Mouse (Mus musculus): ENCODE data around the gene Rad51b. TPM values are rescaled to one million over a fixed set of nuclear protein-coding genes. Genes with fewer than 3 reads are reported as not detected.
A peak's percentile ranks its signal among the peaks of the same experiment; 100 is the strongest.

Gene Rad51b
- polyA plus RNA-seq, 1 experiment from 2014 or later: 8.9 TPM

GRCm38 (mm10) chr12:79592206-79592605 lies 295.1 kb downstream of the Rad51b start:
- no peak overlapping the region for H3K27ac ChIP-seq (ENCODE audit: low read length)
- H3K36me3 ChIP-seq (ENCODE audit: insufficient read depth, low read length): no peaks in the 10 kb centered on the region
- H3K9me3 ChIP-seq (ENCODE audit: low read length): no peaks in the 10 kb centered on the region
- no peaks in the 10 kb centered on the region for H3K27me3 ChIP-seq (ENCODE audit: insufficient read depth, low read length)
- no peak for ATAC-seq (ENCODE audit: low FRiP score, low TSS enrichment)
- no peak overlapping the region for H3K9ac ChIP-seq (replicated peaks; ENCODE audit: low read length)
- no peak overlapping the region for H3K4me2 ChIP-seq (replicated peaks; ENCODE audit: low read depth, low read length)
- H3K4me1 ChIP-seq (ENCODE audit: insufficient read depth, low read length): 0 out of 2 replicates have a peak, but pooled peaks cover 4% of the 10 kb centered on the region
- WGBS: 40% methylated on average over 4 of the region's 4 CpGs
- H3K4me3 ChIP-seq (ENCODE audit: low read length): no peak overlapping the region

GRCm38 (mm10) chr12:79596842-79597241 lies 299.8 kb downstream of the Rad51b start:
- no peaks in the 10 kb centered on the region for H3K36me3 ChIP-seq (ENCODE audit: insufficient read depth, low read length)
- no peaks in the 10 kb centered on the region for H3K9me3 ChIP-seq (ENCODE audit: low read length)
- H3K4me1 ChIP-seq (ENCODE audit: insufficient read depth, low read length): peaks cover 31% of the 10 kb centered on the region
- H3K9ac ChIP-seq (replicated peaks; ENCODE audit: low read length): no peak overlapping the region
- no peak overlapping the region for H3K4me3 ChIP-seq (ENCODE audit: low read length)
- ATAC-seq (ENCODE audit: low FRiP score, low TSS enrichment): no peak
- H3K4me2 ChIP-seq (replicated peaks; ENCODE audit: low read depth, low read length): no peak overlapping the region
- H3K27ac ChIP-seq (ENCODE audit: low read length): no peak overlapping the region
- H3K27me3 ChIP-seq (ENCODE audit: insufficient read depth, low read length): no peaks in the 10 kb centered on the region

- Histone ChIP-seq H3K36me3 (ENCODE audit: insufficient read depth, low read length) (no peaks in the 10 kb centered on the region), H3K9ac (replicated peaks; ENCODE audit: low read length) (no peak overlapping the region), H3K9me3 (ENCODE audit: low read length) (no peaks in the 10 kb centered on the region), H3K27ac (ENCODE audit: low read length) (no peak overlapping the region), H3K4me3 (ENCODE audit: low read length) (no peak overlapping the region), H3K4me1 (ENCODE audit: insufficient read depth, low read length) (peaks cover 28% of the 10 kb centered on the region), H3K4me2 (replicated peaks; ENCODE audit: low read depth, low read length) (no peak overlapping the region), H3K27me3 (ENCODE audit: insufficient read depth, low read length) (no peaks in the 10 kb centered on the region)
- no peak for ATAC-seq (ENCODE audit: low FRiP score, low TSS enrichment)
- 89% methylated on average over 2 of the region's 2 CpGs for WGBS
Measured at GRCm38 (mm10) chr12:79597351-79597750, 300.3 kb downstream of the Rad51b start.

GRCm38 (mm10) chr12:79597786-79598185 lies 300.7 kb downstream of the Rad51b start:
- Histone ChIP-seq H3K4me2 (replicated peaks; ENCODE audit: low read depth, low read length) (no peak overlapping the region), H3K9me3 (ENCODE audit: low read length) (no peaks in the 10 kb centered on the region), H3K36me3 (ENCODE audit: insufficient read depth, low read length) (no peaks in the 10 kb centered on the region), H3K4me3 (ENCODE audit: low read length) (no peak overlapping the region), H3K9ac (replicated peaks; ENCODE audit: low read length) (no peak overlapping the region), H3K4me1 (ENCODE audit: insufficient read depth, low read length) (peaks cover 27% of the 10 kb centered on the region), H3K27ac (ENCODE audit: low read length) (peak overlapping the region; percentile 61), H3K27me3 (ENCODE audit: insufficient read depth, low read length) (no peaks in the 10 kb centered on the region)
- WGBS: 75% methylated on average over 2 of the region's 2 CpGs
- ATAC-seq (ENCODE audit: low FRiP score, low TSS enrichment): no peak

GRCm38 (mm10) chr12:79598496-79598895 lies 301.4 kb downstream of the Rad51b start:
- ATAC-seq (ENCODE audit: low FRiP score, low TSS enrichment): no peak
- H3K4me1 ChIP-seq (ENCODE audit: insufficient read depth, low read length): peaks cover 27% of the 10 kb centered on the region
- H3K36me3 ChIP-seq (ENCODE audit: insufficient read depth, low read length): no peaks in the 10 kb centered on the region
- no peak overlapping the region for H3K4me3 ChIP-seq (ENCODE audit: low read length)
- no peak overlapping the region for H3K4me2 ChIP-seq (replicated peaks; ENCODE audit: low read depth, low read length)
- H3K9ac ChIP-seq (replicated peaks; ENCODE audit: low read length): no peak overlapping the region
- no peaks in the 10 kb centered on the region for H3K9me3 ChIP-seq (ENCODE audit: low read length)
- H3K27ac ChIP-seq (ENCODE audit: low read length): peak overlapping the region; percentile 61
- WGBS: 14% methylated on average over 4 of the region's 4 CpGs
- no peaks in the 10 kb centered on the region for H3K27me3 ChIP-seq (ENCODE audit: insufficient read depth, low read length)

- Histone ChIP-seq H3K4me2 (replicated peaks; ENCODE audit: low read depth, low read length) (no peak overlapping the region), H3K36me3 (ENCODE audit: insufficient read depth, low read length) (no peaks in the 10 kb centered on the region), H3K9me3 (ENCODE audit: low read length) (no peaks in the 10 kb centered on the region), H3K27ac (ENCODE audit: low read length) (peak overlapping the region; percentile 76), H3K4me1 (ENCODE audit: insufficient read depth, low read length) (peaks cover 27% of the 10 kb centered on the region), H3K4me3 (ENCODE audit: low read length) (no peak overlapping the region), H3K27me3 (ENCODE audit: insufficient read depth, low read length) (no peaks in the 10 kb centered on the region), H3K9ac (replicated peaks; ENCODE audit: low read length) (no peak overlapping the region)
- no peak for ATAC-seq (ENCODE audit: low FRiP score, low TSS enrichment)
- WGBS: 26% methylated on average over 2 of the region's 2 CpGs
Measured at GRCm38 (mm10) chr12:79598901-79599300, 301.8 kb downstream of the Rad51b start.

- Histone ChIP-seq H3K27ac (ENCODE audit: low read length) (peak overlapping the region; percentile 89), H3K4me2 (replicated peaks; ENCODE audit: low read depth, low read length) (no peak overlapping the region), H3K9me3 (ENCODE audit: low read length) (no peaks in the 10 kb centered on the region), H3K27me3 (ENCODE audit: insufficient read depth, low read length) (no peaks in the 10 kb centered on the region), H3K4me3 (ENCODE audit: low read length) (no peak overlapping the region), H3K4me1 (ENCODE audit: insufficient read depth, low read length) (peaks cover 27% of the 10 kb centered on the region), H3K36me3 (ENCODE audit: insufficient read depth, low read length) (no peaks in the 10 kb centered on the region), H3K9ac (replicated peaks; ENCODE audit: low read length) (no peak overlapping the region)
- 30% methylated on average over 11 of the region's 11 CpGs for WGBS
- ATAC-seq (ENCODE audit: low FRiP score, low TSS enrichment): peak; percentile 95
Measured at GRCm38 (mm10) chr12:79600149-79600769, 303.2 kb downstream of the Rad51b start.

- Histone ChIP-seq H3K27ac (ENCODE audit: low read length) (no peak overlapping the region), H3K9me3 (ENCODE audit: low read length) (no peaks in the 10 kb centered on the region), H3K9ac (replicated peaks; ENCODE audit: low read length) (no peak overlapping the region), H3K27me3 (ENCODE audit: insufficient read depth, low read length) (no peaks in the 10 kb centered on the region), H3K4me2 (replicated peaks; ENCODE audit: low read depth, low read length) (no peak overlapping the region), H3K4me3 (ENCODE audit: low read length) (no peak overlapping the region), H3K36me3 (ENCODE audit: insufficient read depth, low read length) (no peaks in the 10 kb centered on the region), H3K4me1 (ENCODE audit: insufficient read depth, low read length) (peaks cover 27% of the 10 kb centered on the region)
- 77% methylated on average over 3 of the region's 3 CpGs for WGBS
- no peak for ATAC-seq (ENCODE audit: low FRiP score, low TSS enrichment)
Measured at GRCm38 (mm10) chr12:79602641-79603040, 305.6 kb downstream of the Rad51b start.

GRCm38 (mm10) chr12:79604850-79605249 lies 307.8 kb downstream of the Rad51b start:
- Histone ChIP-seq H3K27ac (ENCODE audit: low read length) (no peak overlapping the region), H3K9me3 (ENCODE audit: low read length) (no peaks in the 10 kb centered on the region), H3K4me3 (ENCODE audit: low read length) (no peak overlapping the region), H3K36me3 (ENCODE audit: insufficient read depth, low read length) (no peaks in the 10 kb centered on the region), H3K27me3 (ENCODE audit: insufficient read depth, low read length) (no peaks in the 10 kb centered on the region), H3K4me2 (replicated peaks; ENCODE audit: low read depth, low read length) (no peak overlapping the region), H3K9ac (replicated peaks; ENCODE audit: low read length) (no peak overlapping the region), H3K4me1 (ENCODE audit: insufficient read depth, low read length) (peaks cover 15% of the 10 kb centered on the region)
- no peak for ATAC-seq (ENCODE audit: low FRiP score, low TSS enrichment)
- 93% methylated on average over 2 of the region's 2 CpGs for WGBS

- Histone ChIP-seq H3K27ac (ENCODE audit: low read length) (no peak overlapping the region), H3K4me3 (ENCODE audit: low read length) (no peak overlapping the region), H3K4me2 (replicated peaks; ENCODE audit: low read depth, low read length) (no peak overlapping the region), H3K9me3 (ENCODE audit: low read length) (no peaks in the 10 kb centered on the region), H3K9ac (replicated peaks; ENCODE audit: low read length) (no peak overlapping the region), H3K36me3 (ENCODE audit: insufficient read depth, low read length) (no peaks in the 10 kb centered on the region), H3K27me3 (ENCODE audit: insufficient read depth, low read length) (no peaks in the 10 kb centered on the region), H3K4me1 (ENCODE audit: insufficient read depth, low read length) (peaks cover 17% of the 10 kb centered on the region)
- 83% methylated on average over 11 of the region's 11 CpGs for WGBS
- no peak for ATAC-seq (ENCODE audit: low FRiP score, low TSS enrichment)
Measured at GRCm38 (mm10) chr12:79606197-79606631, 309.1 kb downstream of the Rad51b start.
